Mouse (Mus musculus): ENCODE data around the gene Bcr.

DNA sequence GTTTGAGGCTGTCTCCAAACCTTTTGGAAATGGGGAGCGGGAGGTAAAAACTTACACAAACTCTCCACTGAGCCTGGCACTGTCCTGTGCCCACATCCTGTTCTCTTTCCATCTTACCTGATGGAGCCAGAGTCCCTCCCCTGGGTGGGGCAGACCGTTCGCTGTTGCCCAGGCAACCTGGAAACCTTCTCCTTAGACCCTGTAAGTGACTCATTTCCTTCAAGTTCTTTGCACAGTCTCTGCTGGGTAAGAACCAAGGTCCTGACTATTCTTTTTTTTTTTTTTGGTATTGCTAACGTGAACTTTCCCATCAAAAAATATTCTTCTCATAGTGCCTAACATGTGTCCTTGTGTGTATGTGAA, 44.7 kb downstream of the Bcr start:
- TF ChIP-seq POLR2A (IDR thresholded peaks at IDR 0.05; ENCODE audit: extremely low read depth, insufficient read depth, low read length), result no peak
- TF ChIP-seq CTCF (IDR thresholded peaks at IDR 0.05; ENCODE audit: low read depth, low read length), result no peak

Measured in liver, adult 2 months (tissue).